Mouse (Mus musculus): ENCODE results near the gene Rbfox1. TPM values are rescaled to one million over a fixed set of nuclear protein-coding genes. Genes with fewer than 3 reads are reported as not detected.

Gene Rbfox1
- total and polyA plus RNA-seq, 2 experiments from 2014 or later: 129 to 214 TPM

DNA sequence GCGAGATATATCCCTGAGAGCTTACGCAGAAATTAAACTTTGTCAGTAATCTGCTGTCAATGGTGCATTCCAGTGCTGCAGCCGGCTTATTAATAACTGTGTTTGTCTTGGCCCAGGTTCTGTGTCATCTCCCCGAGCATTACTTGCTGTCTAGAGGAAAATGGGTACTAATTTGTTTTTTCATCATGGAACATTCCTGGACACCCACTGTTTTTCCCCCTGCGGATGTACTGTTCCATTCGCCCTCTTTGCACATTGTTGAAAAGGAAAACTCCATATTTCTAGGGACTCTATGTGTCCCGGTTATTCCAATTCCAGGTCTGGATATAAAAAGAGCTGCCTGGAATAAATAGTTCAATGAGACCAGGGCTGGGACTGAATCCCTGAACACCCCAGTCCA is 262.8 kb downstream of the Rbfox1 start:
- Histone ChIP-seq H3K4me1 (ENCODE audit: insufficient read depth) (no peaks in the 10 kb centered on the region), H3K4me2 (ENCODE audit: low read depth) (no peak overlapping the region), H3K9me3 (ENCODE audit: low read length) (no peaks in the 10 kb centered on the region), H3K27ac (ENCODE audit: low read depth, low read length) (no peak overlapping the region), H3K4me3 (ENCODE audit: low read depth, low read length) (no peak overlapping the region), H3K27me3 (ENCODE audit: insufficient read depth, low read length) (no peaks in the 10 kb centered on the region), H3K9ac (no peak overlapping the region), H3K36me3 (ENCODE audit: insufficient read depth) (no peaks in the 10 kb centered on the region)
- ATAC-seq (no peak), DNase-seq (peak; percentile 10)
- WGBS: 59% methylated on average over 7 of the region's 7 CpGs
- TF ChIP-seq CTCF (IDR thresholded peaks at IDR 0.05; ENCODE audit: low read depth): no peak

DNA sequence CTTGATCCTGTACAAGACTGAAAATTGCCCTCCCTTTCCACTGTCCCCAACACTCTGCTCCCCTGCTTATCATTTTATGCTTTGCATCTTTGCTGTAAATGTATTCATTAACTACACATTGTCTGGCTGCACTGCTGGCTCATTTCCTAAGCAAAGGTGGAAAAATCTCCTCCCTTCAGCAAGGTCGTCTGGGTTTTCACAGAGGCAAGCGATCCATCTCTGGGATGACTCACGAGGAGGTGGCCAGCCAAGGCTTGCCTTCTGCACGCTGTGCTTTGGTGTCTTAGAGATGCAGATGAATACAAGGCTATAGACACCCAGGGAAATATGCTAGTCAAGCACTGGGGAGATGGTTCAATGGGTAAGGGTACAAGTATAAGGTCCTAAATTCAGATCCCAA is 264.2 kb downstream of the Rbfox1 start:
- Histone ChIP-seq H3K27me3 (ENCODE audit: insufficient read depth, low read length) (no peaks in the 10 kb centered on the region), H3K9me3 (ENCODE audit: low read length) (no peaks in the 10 kb centered on the region), H3K36me3 (ENCODE audit: insufficient read depth) (no peaks in the 10 kb centered on the region), H3K4me1 (ENCODE audit: insufficient read depth) (no peaks in the 10 kb centered on the region), H3K4me2 (ENCODE audit: low read depth) (no peak overlapping the region), H3K4me3 (ENCODE audit: low read depth, low read length) (no peak overlapping the region), H3K9ac (no peak overlapping the region), H3K27ac (ENCODE audit: low read depth, low read length) (no peak overlapping the region)
- WGBS: 78% methylated on average over 4 of the region's 4 CpGs
- TF ChIP-seq CTCF (IDR thresholded peaks at IDR 0.05; ENCODE audit: low read depth): no peak
- no peak for DNase-seq
- ATAC-seq: no peak

DNA sequence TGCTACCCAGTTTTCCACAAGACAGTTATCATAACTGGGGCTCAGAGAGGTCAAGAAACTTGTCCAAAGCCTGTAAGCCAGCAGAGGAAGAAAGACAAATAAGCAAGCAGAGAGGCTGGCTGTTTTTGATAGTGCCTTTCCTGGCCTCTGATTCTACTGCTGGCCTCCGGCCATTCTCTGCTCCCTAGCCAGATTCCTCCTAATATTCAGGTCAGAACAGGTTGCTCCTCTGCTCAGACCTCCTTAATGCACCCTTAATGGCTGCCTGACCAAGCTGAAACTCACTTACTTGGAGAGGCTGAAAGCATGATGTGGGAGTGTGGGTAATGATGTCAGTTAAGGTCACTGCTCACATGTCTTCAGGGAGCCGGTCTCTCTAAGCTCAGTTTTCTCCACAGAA is 270.4 kb downstream of the Rbfox1 start:
- no peak overlapping the region for H3K4me3 ChIP-seq (ENCODE audit: low read depth, low read length)
- no peak overlapping the region for H3K27ac ChIP-seq (ENCODE audit: low read depth, low read length)
- no peaks in the 10 kb centered on the region for H3K36me3 ChIP-seq (ENCODE audit: insufficient read depth)
- no peaks in the 10 kb centered on the region for H3K9me3 ChIP-seq (ENCODE audit: low read length)
- WGBS: 77% methylated on average over 2 of the region's 2 CpGs
- DNase-seq (no peak), ATAC-seq (no peak)
- no peaks in the 10 kb centered on the region for H3K4me1 ChIP-seq (ENCODE audit: insufficient read depth)
- no peak for TF ChIP-seq CTCF (IDR thresholded peaks at IDR 0.05; ENCODE audit: low read depth)
- H3K27me3 ChIP-seq (ENCODE audit: insufficient read depth, low read length): no peaks in the 10 kb centered on the region
- no peak overlapping the region for H3K9ac ChIP-seq
- H3K4me2 ChIP-seq (ENCODE audit: low read depth): no peak overlapping the region

DNA sequence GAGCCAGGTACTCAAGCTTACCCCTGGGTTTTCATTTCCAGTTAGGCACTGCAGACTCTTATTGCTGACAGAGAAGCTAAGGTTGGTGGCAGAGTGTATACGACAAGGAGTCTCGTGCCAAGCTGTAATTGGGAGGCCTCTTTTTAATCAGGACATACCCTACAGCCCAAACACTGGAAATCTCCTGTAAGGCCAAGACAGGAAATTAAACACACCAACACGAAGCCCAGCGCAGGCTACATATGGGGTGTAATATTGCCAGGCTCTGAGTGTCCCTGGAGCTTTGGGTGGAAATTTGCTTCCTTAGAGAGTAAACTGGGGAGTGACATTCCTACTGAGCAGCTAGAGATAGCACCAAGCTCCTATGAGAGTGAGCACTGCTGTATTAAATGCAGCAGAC is 279.3 kb downstream of the Rbfox1 start:
- Histone ChIP-seq H3K36me3 (ENCODE audit: insufficient read depth) (no peaks in the 10 kb centered on the region), H3K27ac (ENCODE audit: low read depth, low read length) (no peak overlapping the region), H3K4me1 (ENCODE audit: insufficient read depth) (no peaks in the 10 kb centered on the region), H3K9me3 (ENCODE audit: low read length) (no peaks in the 10 kb centered on the region), H3K4me2 (ENCODE audit: low read depth) (no peak overlapping the region), H3K9ac (no peak overlapping the region), H3K4me3 (ENCODE audit: low read depth, low read length) (no peak overlapping the region), H3K27me3 (ENCODE audit: insufficient read depth, low read length) (no peaks in the 10 kb centered on the region)
- WGBS: 81% methylated on average over 4 of the region's 4 CpGs
- no peak for TF ChIP-seq CTCF (IDR thresholded peaks at IDR 0.05; ENCODE audit: low read depth)
- ATAC-seq (no peak), DNase-seq (no peak)

DNA sequence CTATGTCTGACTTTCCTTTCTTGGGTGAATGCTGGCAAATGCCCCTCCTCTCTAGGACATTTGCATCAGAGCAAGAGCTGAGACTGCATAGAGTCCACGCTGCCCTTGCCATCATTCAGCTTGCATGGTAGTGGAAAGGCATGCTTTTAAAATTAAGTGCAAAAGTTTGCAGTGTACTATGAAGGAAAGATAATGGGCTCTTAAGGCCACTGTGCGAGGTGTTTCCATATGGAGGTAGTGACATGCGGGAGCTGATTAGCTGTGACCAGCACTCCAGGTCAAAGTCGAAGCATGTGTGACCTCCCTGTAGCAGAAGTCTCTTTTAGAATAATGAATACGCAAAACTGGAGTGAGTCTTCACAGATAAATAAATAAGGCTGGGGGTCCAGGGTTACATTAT is 284.2 kb downstream of the Rbfox1 start:
- no peak for TF ChIP-seq CTCF (IDR thresholded peaks at IDR 0.05; ENCODE audit: low read depth)
- no peak overlapping the region for H3K4me2 ChIP-seq (ENCODE audit: low read depth)
- 87% methylated on average over 5 of the region's 5 CpGs for WGBS
- no peaks in the 10 kb centered on the region for H3K27me3 ChIP-seq (ENCODE audit: insufficient read depth, low read length)
- no peaks in the 10 kb centered on the region for H3K9me3 ChIP-seq (ENCODE audit: low read length)
- H3K36me3 ChIP-seq (ENCODE audit: insufficient read depth): no peaks in the 10 kb centered on the region
- H3K4me3 ChIP-seq (ENCODE audit: low read depth, low read length): no peak overlapping the region
- H3K27ac ChIP-seq (ENCODE audit: low read depth, low read length): no peak overlapping the region
- no peak for DNase-seq
- no peak overlapping the region for H3K9ac ChIP-seq
- ATAC-seq: no peak
- H3K4me1 ChIP-seq (ENCODE audit: insufficient read depth): no peaks in the 10 kb centered on the region

DNA sequence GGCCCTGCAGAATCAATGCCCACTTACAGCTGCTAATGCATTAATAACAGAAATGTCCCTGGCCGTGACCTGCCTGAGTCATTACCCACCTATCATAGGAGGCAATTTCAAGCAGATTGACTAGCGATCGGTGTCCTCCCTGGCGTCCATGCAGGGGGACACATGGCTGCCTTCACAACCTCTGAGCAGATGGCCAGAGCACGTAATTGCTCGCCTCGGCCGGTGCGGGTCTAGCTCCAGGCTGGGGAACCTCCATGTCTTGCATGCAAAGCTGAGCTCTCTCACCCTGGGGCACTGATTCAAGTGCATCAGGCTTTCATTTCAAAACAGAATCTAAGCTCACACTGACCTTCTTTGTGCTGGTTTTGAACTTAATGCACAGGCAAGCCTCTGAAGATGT is 295.7 kb downstream of the Rbfox1 start:
- 93% methylated on average over 9 of the region's 9 CpGs for WGBS

DNA sequence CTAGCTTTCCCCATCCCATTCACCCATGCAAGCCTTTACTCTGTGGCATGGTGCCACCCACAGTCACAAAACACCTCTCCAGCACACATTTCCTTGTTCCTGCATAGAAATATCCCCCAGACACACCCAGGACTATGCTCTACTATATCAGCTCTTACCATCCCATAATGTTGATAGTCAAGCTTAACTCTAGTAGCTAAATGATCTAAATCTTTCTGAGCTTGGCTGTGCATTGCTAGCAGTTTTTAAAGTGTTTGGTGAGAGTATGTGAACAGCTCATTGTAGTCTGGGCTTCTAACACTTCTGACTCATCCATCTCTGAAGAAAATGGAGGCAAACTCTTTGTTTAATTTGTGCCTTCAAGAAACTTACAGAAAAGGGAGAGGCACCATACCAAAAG is 297.2 kb downstream of the Rbfox1 start:
- H3K36me3 ChIP-seq (ENCODE audit: insufficient read depth): no peaks in the 10 kb centered on the region
- DNase-seq (no peak), ATAC-seq (no peak)
- no peak for TF ChIP-seq CTCF (IDR thresholded peaks at IDR 0.05; ENCODE audit: low read depth)
- H3K27ac ChIP-seq (ENCODE audit: low read depth, low read length): no peak overlapping the region
- no peaks in the 10 kb centered on the region for H3K9me3 ChIP-seq (ENCODE audit: low read length)
- no peaks in the 10 kb centered on the region for H3K4me1 ChIP-seq (ENCODE audit: insufficient read depth)
- no peak overlapping the region for H3K4me3 ChIP-seq (ENCODE audit: low read depth, low read length)
- no peaks in the 10 kb centered on the region for H3K27me3 ChIP-seq (ENCODE audit: insufficient read depth, low read length)
- no peak overlapping the region for H3K9ac ChIP-seq
- H3K4me2 ChIP-seq (ENCODE audit: low read depth): no peak overlapping the region

More for the DNA sequence above, 295.7 kb downstream of the Rbfox1 start:
- no peaks in the 10 kb centered on the region for H3K4me1 ChIP-seq (ENCODE audit: insufficient read depth)
- no peak overlapping the region for H3K4me3 ChIP-seq (ENCODE audit: low read depth, low read length)
- H3K27me3 ChIP-seq (ENCODE audit: insufficient read depth, low read length): no peaks in the 10 kb centered on the region
- no peak overlapping the region for H3K27ac ChIP-seq (ENCODE audit: low read depth, low read length)
- TF ChIP-seq CTCF (IDR thresholded peaks at IDR 0.05; ENCODE audit: low read depth): no peak
- H3K4me2 ChIP-seq (ENCODE audit: low read depth): no peak overlapping the region
- H3K9me3 ChIP-seq (ENCODE audit: low read length): no peaks in the 10 kb centered on the region
- no peaks in the 10 kb centered on the region for H3K36me3 ChIP-seq (ENCODE audit: insufficient read depth)
- no peak overlapping the region for H3K9ac ChIP-seq
- DNase-seq (no peak), ATAC-seq (no peak)

DNA sequence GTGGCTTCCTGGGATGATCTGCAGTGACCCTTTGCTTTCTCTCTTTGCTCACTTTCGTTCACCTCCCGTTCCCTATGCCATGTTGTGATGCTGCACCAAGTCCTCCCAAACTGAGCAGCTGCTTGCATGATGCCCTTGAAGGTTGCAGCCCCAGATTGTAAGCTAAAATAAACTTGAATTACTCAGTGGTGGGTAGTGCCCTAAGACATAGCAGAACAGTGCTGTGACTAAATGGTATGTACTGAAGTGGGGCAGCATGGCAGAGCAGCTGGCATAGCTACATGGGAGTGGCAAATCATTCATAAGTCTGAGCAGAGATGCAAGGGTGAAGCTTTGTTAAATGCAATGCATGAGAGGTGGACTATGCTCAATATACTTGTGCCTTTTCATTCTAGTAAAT is 307.2 kb downstream of the Rbfox1 start:
- 80% methylated on average over 2 of the region's 2 CpGs for WGBS
- no peak for DNase-seq
- no peak overlapping the region for H3K4me3 ChIP-seq (ENCODE audit: low read depth, low read length)
- no peak overlapping the region for H3K27ac ChIP-seq (ENCODE audit: low read depth, low read length)
- no peaks in the 10 kb centered on the region for H3K4me1 ChIP-seq (ENCODE audit: insufficient read depth)
- no peaks in the 10 kb centered on the region for H3K36me3 ChIP-seq (ENCODE audit: insufficient read depth)
- H3K9me3 ChIP-seq (ENCODE audit: low read length): no peaks in the 10 kb centered on the region
- no peak for TF ChIP-seq CTCF (IDR thresholded peaks at IDR 0.05; ENCODE audit: low read depth)
- H3K27me3 ChIP-seq (ENCODE audit: insufficient read depth, low read length): no peaks in the 10 kb centered on the region
- H3K4me2 ChIP-seq (ENCODE audit: low read depth): no peak overlapping the region
- H3K9ac ChIP-seq: no peak overlapping the region
- peak; percentile 66 for ATAC-seq

Data from forebrain, postnatal 0 days (tissue).